Mouse (Mus musculus) thymus, adult 2 months (tissue): ENCODE data around the gene Creb1.

Experiments used
- CTCF ChIP-seq: fragments of 200-500 bp; IDR thresholded peaks from 2 replicates; pipeline ENCODE4 v1.5.1; 2012; ENCODE audit warnings: mild to moderate bottlenecking, control low read depth, low read length, moderate library complexity, borderline replicate concordance; ENCODE audit not compliant: control insufficient read depth, poor library complexity, insufficient read depth; ENCODE audit errors: extremely low read depth
- POLR2A ChIP-seq: fragments of 200-500 bp; IDR thresholded peaks from 2 replicates; pipeline ENCODE4 v1.6.1; 2012; ENCODE audit warnings: mild to moderate bottlenecking, low read length, control low read depth, moderate library complexity; ENCODE audit not compliant: control insufficient read depth, poor library complexity, insufficient read depth; ENCODE audit errors: extremely low read depth

GRCm38 (mm10) chr1:64519345-64519744 is 13.1 kb upstream of the Creb1 start:
- TF ChIP-seq POLR2A, result no peak
- no peak for TF ChIP-seq CTCF
